Mouse (Mus musculus): ENCODE results near the gene Map9. TPM values are rescaled to one million over a fixed set of nuclear protein-coding genes. Genes with fewer than 3 reads are reported as not detected.
"Not testable (repeated sequence)": the region's sequence is repeated elsewhere in the genome, so short reads cannot be mapped to it uniquely, and the experiment has no call there.

Map9 gene
- polyA plus RNA-seq (2015; fragmentation: Nextera tagmentation; extraction: Ambion mirVana): 42.5 and 52.1 TPM in 2 replicates

GRCm38 (mm10) chr3:82357797-82358524, at the start of gene Map9:
TSS of gene Map9 (plus strand) at chr3:82358044.
- peaks cover 7% of the 10 kb centered on the region for H3K4me1 ChIP-seq
- H3K4me2 ChIP-seq: peak within 1 kb of the TSS; percentile 71
- no peaks in the 10 kb centered on the region for H3K27me3 ChIP-seq
- under 1% methylated on average over 54 of the region's 54 CpGs for WGBS
- H3K9me3 ChIP-seq (replicated peaks): no peaks in the 10 kb centered on the region
- H3K9ac ChIP-seq: peak within 1 kb of the TSS; percentile 80
- H3K4me3 ChIP-seq: peak within 1 kb of the TSS; percentile 80
- peaks cover 9% of the 10 kb centered on the region; the same call in 1 of the 2 replicates for H3K36me3 ChIP-seq (ENCODE audit: poor library complexity, severe bottlenecking)
- H3K27ac ChIP-seq: peak within 1 kb of the TSS; percentile 86
- ATAC-seq: peak; percentile 100

GRCm38 (mm10) chr3:82315728-82316127, 42.1 kb upstream of the Map9 start:
- ATAC-seq: no peak
- H3K4me2 ChIP-seq: no peak overlapping the region
- WGBS: 91% methylated on average over 4 of the region's 4 CpGs
- H3K9ac ChIP-seq: no peak overlapping the region
- H3K9me3 ChIP-seq (replicated peaks): no peaks in the 10 kb centered on the region
- H3K27ac ChIP-seq: no peak overlapping the region
- H3K36me3 ChIP-seq (ENCODE audit: poor library complexity, severe bottlenecking): no peaks in the 10 kb centered on the region
- no peaks in the 10 kb centered on the region for H3K4me1 ChIP-seq
- H3K27me3 ChIP-seq: no peaks in the 10 kb centered on the region
- no peak overlapping the region for H3K4me3 ChIP-seq

- H3K4me3 ChIP-seq; H3K9ac ChIP-seq; H3K36me3 ChIP-seq (ENCODE audit: poor library complexity, severe bottlenecking); H3K4me1 ChIP-seq; ATAC-seq; H3K9me3 ChIP-seq (replicated peaks); H3K27me3 ChIP-seq; H3K4me2 ChIP-seq; H3K27ac ChIP-seq: not testable (repeated sequence)
- 96% methylated on average over 1 of the region's 1 CpGs for WGBS
These were observed 31.1 kb upstream of the Map9 start for GRCm38 (mm10) chr3:82326736-82327135.

- Histone ChIP-seq H3K27ac (no peak overlapping the region), H3K4me1 (no peaks in the 10 kb centered on the region), H3K9me3 (replicated peaks) (peaks cover 4% of the 10 kb centered on the region; the same call in 1 of the 2 replicates), H3K4me2 (no peak overlapping the region), H3K36me3 (ENCODE audit: poor library complexity, severe bottlenecking) (no peaks in the 10 kb centered on the region), H3K27me3 (no peaks in the 10 kb centered on the region), H3K4me3 (no peak overlapping the region), H3K9ac (no peak overlapping the region)
- 86% methylated on average over 1 of the region's 1 CpGs for WGBS
- no peak for ATAC-seq
These were observed 25.8 kb upstream of the Map9 start for GRCm38 (mm10) chr3:82332067-82332466.

- WGBS: 82% methylated on average over 4 of the region's 4 CpGs
- Histone ChIP-seq H3K27ac (no peak overlapping the region), H3K9me3 (replicated peaks) (peaks cover 4% of the 10 kb centered on the region; the same call in 1 of the 2 replicates), H3K9ac (no peak overlapping the region), H3K4me1 (no peaks in the 10 kb centered on the region), H3K36me3 (ENCODE audit: poor library complexity, severe bottlenecking) (no peaks in the 10 kb centered on the region), H3K4me3 (no peak overlapping the region), H3K27me3 (no peaks in the 10 kb centered on the region), H3K4me2 (no peak overlapping the region)
- no peak for ATAC-seq
These were observed 25.3 kb upstream of the Map9 start for GRCm38 (mm10) chr3:82332536-82332935.

- H3K4me1 ChIP-seq: no peaks in the 10 kb centered on the region
- no peaks in the 10 kb centered on the region for H3K36me3 ChIP-seq (ENCODE audit: poor library complexity, severe bottlenecking)
- H3K27me3 ChIP-seq: no peaks in the 10 kb centered on the region
- peak overlapping the region; percentile 23; the same call in 1 of the 2 replicates for H3K9ac ChIP-seq
- H3K4me3 ChIP-seq: peak overlapping the region; percentile 29
- peak; percentile 88 for ATAC-seq
- peaks cover 4% of the 10 kb centered on the region; the same call in 1 of the 2 replicates for H3K9me3 ChIP-seq (replicated peaks)
- H3K4me2 ChIP-seq: peak overlapping the region; percentile 53
- H3K27ac ChIP-seq: no peak overlapping the region
- WGBS: 8% methylated on average over 16 of the region's 16 CpGs
These were observed 24.5 kb upstream of the Map9 start for GRCm38 (mm10) chr3:82333128-82333969.

- 84% methylated on average over 10 of the region's 10 CpGs for WGBS
- Histone ChIP-seq H3K27ac (no peak overlapping the region), H3K27me3 (0 out of 2 replicates have a peak, but pooled peaks cover 4% of the 10 kb centered on the region), H3K4me1 (no peaks in the 10 kb centered on the region), H3K9ac (no peak overlapping the region), H3K4me3 (no peak overlapping the region), H3K4me2 (no peak overlapping the region), H3K9me3 (replicated peaks) (no peaks in the 10 kb centered on the region), H3K36me3 (ENCODE audit: poor library complexity, severe bottlenecking) (no peaks in the 10 kb centered on the region)
- ATAC-seq: no peak
These were observed 17.7 kb upstream of the Map9 start for GRCm38 (mm10) chr3:82340111-82340510.

GRCm38 (mm10) chr3:82348277-82348860, 9.5 kb upstream of the Map9 start:
- H3K27ac ChIP-seq: no peak overlapping the region
- WGBS: 50% methylated on average over 2 of the region's 2 CpGs
- no peaks in the 10 kb centered on the region for H3K27me3 ChIP-seq
- ATAC-seq: no peak
- no peak overlapping the region for H3K4me3 ChIP-seq
- H3K4me2 ChIP-seq: no peak overlapping the region
- H3K4me1 ChIP-seq: no peaks in the 10 kb centered on the region
- H3K36me3 ChIP-seq (ENCODE audit: poor library complexity, severe bottlenecking): no peaks in the 10 kb centered on the region
- no peak overlapping the region for H3K9ac ChIP-seq
- H3K9me3 ChIP-seq (replicated peaks): no peaks in the 10 kb centered on the region

- WGBS: 42% methylated on average over 2 of the region's 2 CpGs
These were observed 7.5 kb upstream of the Map9 start for GRCm38 (mm10) chr3:82350321-82350720.

GRCm38 (mm10) chr3:82357340-82357739, 504 bp upstream of the Map9 start:
- H3K4me1 ChIP-seq: peaks cover 7% of the 10 kb centered on the region
- peak overlapping the region; percentile 71 for H3K4me2 ChIP-seq
- H3K27ac ChIP-seq: peak overlapping the region; percentile 86
- H3K9me3 ChIP-seq (replicated peaks): no peaks in the 10 kb centered on the region
- H3K9ac ChIP-seq: peak overlapping the region; percentile 55
- peaks cover 9% of the 10 kb centered on the region; the same call in 1 of the 2 replicates for H3K36me3 ChIP-seq (ENCODE audit: poor library complexity, severe bottlenecking)
- ATAC-seq: peak; percentile 32
- H3K27me3 ChIP-seq: no peaks in the 10 kb centered on the region
- WGBS: 0% methylated on average over 4 of the region's 5 CpGs
- H3K4me3 ChIP-seq: peak overlapping the region; percentile 80

More at GRCm38 (mm10) chr3:82350321-82350720, 7.5 kb upstream of the Map9 start:
- Histone ChIP-seq H3K4me2 (no peak overlapping the region), H3K4me3 (no peak overlapping the region), H3K4me1 (no peaks in the 10 kb centered on the region), H3K36me3 (ENCODE audit: poor library complexity, severe bottlenecking) (no peaks in the 10 kb centered on the region), H3K9ac (no peak overlapping the region), H3K27ac (no peak overlapping the region), H3K9me3 (replicated peaks) (no peaks in the 10 kb centered on the region), H3K27me3 (no peaks in the 10 kb centered on the region)
- ATAC-seq: no peak

GRCm38 (mm10) chr3:82359036-82359435, 1.2 kb downstream of the Map9 start:
- peaks cover 7% of the 10 kb centered on the region for H3K4me1 ChIP-seq
- H3K27me3 ChIP-seq: no peaks in the 10 kb centered on the region
- no peaks in the 10 kb centered on the region for H3K9me3 ChIP-seq (replicated peaks)
- no peak for ATAC-seq
- H3K36me3 ChIP-seq (ENCODE audit: poor library complexity, severe bottlenecking): peaks cover 18% of the 10 kb centered on the region
- WGBS: 87% methylated on average over 8 of the region's 8 CpGs
- H3K4me3 ChIP-seq: peak overlapping the region; percentile 80; the same call in 1 of the 2 replicates
- no peak overlapping the region for H3K27ac ChIP-seq
- H3K4me2 ChIP-seq: peak overlapping the region; percentile 71
- no peak overlapping the region for H3K9ac ChIP-seq

GRCm38 (mm10) chr3:82362452-82362851, 4.6 kb downstream of the Map9 start:
- 51% methylated on average over 4 of the region's 4 CpGs for WGBS
- H3K4me2 ChIP-seq: no peak overlapping the region
- H3K27me3 ChIP-seq: no peaks in the 10 kb centered on the region
- no peak overlapping the region for H3K9ac ChIP-seq
- no peak for ATAC-seq
- H3K27ac ChIP-seq: no peak overlapping the region
- H3K4me1 ChIP-seq: peaks cover 7% of the 10 kb centered on the region
- H3K4me3 ChIP-seq: no peak overlapping the region
- peaks cover 26% of the 10 kb centered on the region for H3K36me3 ChIP-seq (ENCODE audit: poor library complexity, severe bottlenecking)
- H3K9me3 ChIP-seq (replicated peaks): no peaks in the 10 kb centered on the region

Data from forebrain, embryonic 13.5 days (tissue).